Mouse (Mus musculus): ENCODE data around the gene Usb1. TPM values are rescaled to one million over a fixed set of nuclear protein-coding genes. Genes with fewer than 3 reads are reported as not detected.

Usb1 gene
- polyA plus RNA-seq, 1 experiment: 24.1 TPM

DNA sequence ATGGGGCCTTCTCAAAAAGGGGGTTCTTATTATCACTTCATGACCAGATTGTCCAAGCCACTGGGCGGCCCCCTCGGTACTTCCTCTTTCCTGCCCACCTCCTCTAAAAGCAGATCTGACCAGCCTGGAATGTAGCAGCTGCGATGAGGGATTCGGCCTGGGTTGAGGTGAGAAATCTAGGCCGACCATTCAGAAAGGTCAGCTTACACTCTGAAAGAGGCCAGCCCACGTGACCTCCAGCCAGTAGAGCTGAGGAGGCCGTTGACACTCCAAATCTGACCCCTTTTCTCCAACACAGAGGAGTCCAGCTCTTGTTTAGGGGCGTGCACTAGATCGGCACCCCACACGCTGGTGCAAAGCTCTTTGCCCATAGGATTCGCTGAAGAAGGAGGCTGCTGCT, 64.7 kb downstream of the Usb1 start:
- TF ChIP-seq POLR2A (IDR thresholded peaks at IDR 0.05; ENCODE audit: low read depth, low read length): no peak
- no peak for TF ChIP-seq CTCF (IDR thresholded peaks at IDR 0.05; ENCODE audit: borderline replicate concordance, insufficient read depth, low read length)
- H3K27ac ChIP-seq (ENCODE audit: insufficient read depth, low read length): no peak overlapping the region
- no peaks in the 10 kb centered on the region for H3K4me1 ChIP-seq (ENCODE audit: control insufficient read depth, insufficient read depth, low read length)
- H3K4me3 ChIP-seq (ENCODE audit: insufficient read depth, low read length): no peak overlapping the region

Other genes starting within 250 kb of the Usb1 start
- 13.6 and 21.4 TPM in 2 replicates for gene Kifc3, start 129.5 kb upstream of the Usb1 start, polyA plus RNA-seq (2011; ENCODE audit: insufficient read length, low read depth, missing spikeins)
- gene Cngb1, start 25.7 kb upstream of the Usb1 start, polyA plus RNA-seq (2011; ENCODE audit: insufficient read length, low read depth, missing spikeins): 0.09 and 0.13 TPM in 2 replicates
- gene Tepp, start 21.7 kb upstream of the Usb1 start, polyA plus RNA-seq (2011; ENCODE audit: insufficient read length, low read depth, missing spikeins): not detected in 2 replicates
- 5.8 and 6.6 TPM in 2 replicates for gene Zfp319, start 334 bp upstream of the Usb1 start, polyA plus RNA-seq (2011; ENCODE audit: insufficient read length, low read depth, missing spikeins)
- 0.85 and 1.4 TPM in 2 replicates for gene Mmp15, start 20.0 kb downstream of the Usb1 start, polyA plus RNA-seq (2011; ENCODE audit: insufficient read length, low read depth, missing spikeins)
- gene Cfap20, start 102.6 kb downstream of the Usb1 start, polyA plus RNA-seq (2011; ENCODE audit: insufficient read length, low read depth, missing spikeins): 55.4 and 68.2 TPM in 2 replicates
- 119 and 120 TPM in 2 replicates for gene Csnk2a2, start 157.8 kb downstream of the Usb1 start, polyA plus RNA-seq (2011; ENCODE audit: insufficient read length, low read depth, missing spikeins)
- not detected in 2 replicates for gene Ccdc113, start 201.8 kb downstream of the Usb1 start, polyA plus RNA-seq (2011; ENCODE audit: insufficient read length, low read depth, missing spikeins)
- not detected in 2 replicates for gene Prss54, start 244.1 kb downstream of the Usb1 start, polyA plus RNA-seq (2011; ENCODE audit: insufficient read length, low read depth, missing spikeins)

Measured in embryonic fibroblast, embryonic 13.5 days (primary cell).